Mouse (Mus musculus): ENCODE measurements around the gene Pold2. TPM values are rescaled to one million over a fixed set of nuclear protein-coding genes. Genes with fewer than 3 reads are reported as not detected.

Pold2 gene
- total RNA-seq, 2 experiments from 2014 or later: 25.9 to 26.6 TPM

- DNase-seq (ENCODE audit: low spot score in 2 of 2): no peak
These were observed 50.2 kb downstream of the Pold2 start for GRCm38 (mm10) chr11:5827931-5828330.

GRCm38 (mm10) chr11:5825432-5825831, 52.7 kb downstream of the Pold2 start:
- DNase-seq (ENCODE audit: low spot score in 2 of 2): no peak

Other genes starting within 250 kb of the Pold2 start
- 10 to 100 TPM; 65.6 to 69.6 TPM for gene Mrps24, start 162.6 kb downstream of the Pold2 start, total RNA-seq (2021)
- gene Urgcp, start 115.9 kb downstream of the Pold2 start, total RNA-seq (2021): 10 to 100 TPM; 74.4 to 80.6 TPM
- gene Dbnl, start 89.8 kb downstream of the Pold2 start, total RNA-seq (2021): 10 to 100 TPM; 76.9 to 81.5 TPM
- gene Pgam2, start 74.6 kb downstream of the Pold2 start, total RNA-seq (2021): 10 to 100 TPM; 11.6 to 17.7 TPM
- gene Polm, start 40.3 kb downstream of the Pold2 start, total RNA-seq (2021): 10 to 100 TPM in 1 of 2 experiments, 1 to 10 TPM in 1; 9.6 to 11.0 TPM
- gene Aebp1, start 16.3 kb downstream of the Pold2 start, total RNA-seq (2021): 1 to 10 TPM; 9.1 to 9.2 TPM
- not detected for gene Myl7, start 20.5 kb upstream of the Pold2 start, total RNA-seq (2021)
- 1 to 10 TPM; 1.9 to 3.4 TPM for gene Gck, start 71.8 kb upstream of the Pold2 start, total RNA-seq (2021)
- gene Ykt6, start 77.4 kb upstream of the Pold2 start, total RNA-seq (2021): 10 to 100 TPM; 69.3 to 71.0 TPM
- 1,000 to 10,000 TPM; 1,052 to 1,163 TPM for gene Camk2b, start 188.1 kb upstream of the Pold2 start, total RNA-seq (2021)